Mouse (Mus musculus) common myeloid progenitor, adult 5-6 weeks (primary cell): ENCODE results near the gene Rxrb. TPM values are rescaled to one million over a fixed set of nuclear protein-coding genes. Genes with fewer than 3 reads are reported as not detected.

Experiments
- ATAC-seq: replicated peaks from 2 replicates; pipeline ENCODE4 v1.8.0; 2016; ENCODE audit warnings: low read depth, mild to moderate bottlenecking, moderate TSS enrichment, inconsistent platforms; ENCODE audit not compliant: poor library complexity, severe bottlenecking
- total RNA-seq: library from RNA; stranded (forward); fragments of 200-1000, 187-1606 nt; gene quantifications from 2 replicates; pipeline ENCODE4 v1.2.3, GENCODE M21; 2017

Gene Rxrb
- total RNA-seq, 1 experiment from 2014 or later = 34.1 TPM

DNA sequence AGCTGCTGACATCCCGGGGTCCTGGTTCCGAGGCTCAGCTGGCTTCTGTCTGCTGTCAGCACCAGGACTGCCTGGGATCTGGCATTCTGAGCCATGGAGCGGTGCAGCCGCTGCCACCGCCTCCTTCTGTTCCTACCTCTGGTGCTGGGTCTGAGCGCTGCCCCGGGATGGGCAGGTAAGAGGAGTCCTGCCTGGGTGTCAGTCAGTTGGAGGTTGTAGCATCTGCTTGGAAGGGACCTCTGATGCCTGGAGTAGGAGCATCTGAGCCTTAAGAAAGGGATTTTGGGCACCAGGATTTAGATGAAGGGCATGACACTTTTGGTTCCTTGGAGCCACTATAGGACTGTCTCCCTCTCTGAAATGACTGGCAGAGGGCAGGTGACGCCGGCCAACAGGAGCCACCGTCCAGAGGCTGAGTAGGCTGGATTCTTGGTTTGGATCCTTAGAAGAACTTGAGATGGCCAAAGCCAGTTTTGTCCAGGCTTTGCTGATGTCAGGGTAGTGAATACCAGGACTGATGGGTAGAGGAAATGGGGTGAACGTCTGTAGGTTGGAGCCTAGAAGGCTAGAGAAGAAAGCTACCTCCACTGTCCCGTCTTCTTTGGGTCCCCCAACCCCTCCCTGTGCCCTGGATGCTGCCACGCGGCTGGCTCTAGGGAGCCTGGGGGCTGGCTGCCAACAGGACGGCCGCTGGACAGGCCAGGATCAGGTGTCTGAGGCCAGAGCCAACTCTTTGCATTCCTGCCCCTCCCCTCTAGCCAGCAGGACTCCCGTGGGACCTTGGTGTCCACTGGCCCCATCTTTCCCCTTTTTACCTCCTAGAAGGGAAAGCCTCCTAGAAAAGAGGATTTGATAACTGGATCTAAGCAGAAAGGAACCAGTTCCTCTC, 8.2 kb downstream of the Rxrb start:
- ATAC-seq = no peak

DNA sequence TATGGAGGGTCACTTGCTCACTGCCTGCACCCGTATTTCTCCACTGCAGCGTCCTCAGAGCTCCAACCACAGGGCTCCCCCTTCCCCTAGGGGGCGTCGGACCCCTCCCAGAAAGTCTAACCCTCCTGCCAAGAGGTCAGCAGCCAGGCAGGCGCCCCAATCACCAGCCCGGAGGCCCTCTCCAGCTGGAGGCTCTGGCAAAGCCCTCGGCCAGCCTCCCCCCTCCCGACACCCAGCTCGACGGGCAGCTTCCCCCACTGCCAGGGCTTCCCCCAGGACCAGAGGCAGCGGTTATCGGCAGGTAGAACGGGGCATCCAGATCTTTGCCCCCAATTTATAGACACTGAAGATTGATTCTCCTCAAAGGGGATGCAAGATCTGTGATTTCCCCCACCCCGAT, 14.3 kb downstream of the Rxrb start:
- ATAC-seq = no peak

GRCm38 (mm10) chr17:34047404-34048050, 15.9 kb downstream of the Rxrb start:
- ATAC-seq = peak; percentile 53

GRCm38 (mm10) chr17:34057224-34057623, 25.6 kb downstream of the Rxrb start:
- ATAC-seq = peak; percentile 61

DNA sequence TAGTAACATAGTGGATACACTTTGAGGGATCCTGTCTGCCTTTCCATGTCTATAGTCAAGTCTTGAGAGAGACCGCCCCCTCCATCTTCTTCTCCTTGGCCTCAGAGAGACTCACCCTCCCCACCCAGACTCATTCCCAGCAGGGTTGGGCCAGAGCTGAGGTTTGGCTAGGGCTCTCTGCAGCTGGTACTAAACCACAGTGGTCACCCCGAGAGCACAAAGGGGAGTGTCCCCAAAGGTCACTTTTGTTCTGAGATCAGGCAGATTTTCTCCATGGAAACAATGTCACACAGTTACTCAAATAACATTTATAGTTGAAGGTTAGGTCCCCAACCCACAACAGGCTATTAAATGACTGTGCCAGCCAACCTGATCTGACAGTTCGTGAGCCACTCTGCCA, 37.3 kb downstream of the Rxrb start:
- peak; percentile 33 for ATAC-seq

- ATAC-seq = peak; percentile 27
Observed at GRCm38 (mm10) chr17:34072091-34072490, 40.5 kb downstream of the Rxrb start.

DNA sequence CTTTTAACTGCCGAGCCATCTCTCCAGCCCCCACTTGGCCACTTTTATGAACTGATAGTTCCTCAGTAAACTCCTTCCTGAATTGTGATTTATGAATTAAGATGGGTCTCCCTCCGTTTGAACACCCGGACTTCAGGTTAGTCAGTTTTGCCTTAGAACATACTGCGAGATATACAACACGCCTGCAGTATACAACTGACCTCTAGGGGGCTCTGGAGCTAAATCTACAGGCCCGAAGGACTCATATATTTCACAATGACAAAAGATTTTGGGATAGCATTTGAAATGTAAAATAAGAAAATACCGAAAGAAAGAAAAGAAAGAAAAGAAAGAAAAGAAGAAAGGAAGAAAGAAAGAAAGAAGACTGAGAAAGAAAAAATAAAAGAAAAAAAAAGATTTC, 43.7 kb downstream of the Rxrb start:
- ATAC-seq = peak; percentile 42; the same call in 1 of the 2 replicates

DNA sequence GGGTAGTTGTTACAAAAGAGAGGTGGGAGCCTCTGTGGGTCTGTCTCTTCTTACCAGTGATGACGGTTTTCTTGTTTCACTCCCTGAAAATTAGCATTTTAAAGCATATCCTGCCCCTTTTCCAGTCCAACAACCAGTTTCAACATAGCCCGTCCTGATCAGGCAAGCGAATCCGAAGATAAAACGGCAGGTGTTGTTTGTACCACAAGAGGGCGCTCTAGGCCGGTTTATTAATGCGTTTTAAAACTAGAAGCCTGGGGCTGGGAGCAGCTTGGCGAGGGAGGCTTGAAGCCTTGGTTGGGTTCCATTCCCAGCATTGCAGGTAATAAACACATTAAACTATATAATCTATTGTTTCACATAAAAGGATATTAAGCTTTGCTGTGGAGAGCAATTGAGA, 45.9 kb downstream of the Rxrb start:
- peak; percentile 60 for ATAC-seq

DNA sequence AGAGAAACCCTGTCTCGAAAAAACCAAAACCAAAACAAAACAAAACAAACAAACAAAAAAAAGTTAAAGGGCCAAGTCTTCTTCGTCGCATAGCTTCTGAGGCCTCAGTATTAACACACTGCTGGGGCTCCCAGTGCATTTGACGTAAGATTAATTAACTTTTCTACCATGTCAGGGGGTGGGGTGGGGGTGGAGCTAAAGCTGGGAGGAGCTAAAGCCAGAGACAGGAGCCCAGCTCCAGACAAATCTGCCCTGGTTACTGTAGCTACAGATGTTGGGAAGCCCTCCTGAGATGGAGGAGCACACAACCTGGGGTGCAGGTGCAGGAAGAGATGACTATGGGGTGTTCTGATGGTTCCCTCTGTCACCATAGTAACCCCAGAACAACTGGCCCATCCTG, 46.5 kb downstream of the Rxrb start:
- ATAC-seq = no peak

DNA sequence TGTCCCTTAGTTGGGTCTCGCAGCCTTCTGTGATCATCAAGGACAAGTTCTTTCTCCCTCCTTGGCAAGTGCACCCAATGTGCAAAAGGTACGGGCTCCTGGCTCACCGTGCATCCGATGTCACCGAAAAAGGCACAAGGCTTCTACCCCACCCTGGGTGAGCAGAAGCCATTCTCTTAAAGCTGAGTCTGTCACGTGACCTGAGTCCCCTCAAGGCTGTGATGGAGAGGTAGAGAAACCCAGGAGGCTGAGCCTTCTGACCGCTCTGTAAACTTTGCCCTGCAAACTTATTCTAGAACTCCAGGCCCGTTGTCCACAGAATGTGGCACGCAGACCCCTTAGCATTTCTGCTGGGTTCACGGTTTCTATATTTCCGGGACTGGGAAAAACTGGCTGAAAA, 47.4 kb downstream of the Rxrb start:
- ATAC-seq = no peak

DNA sequence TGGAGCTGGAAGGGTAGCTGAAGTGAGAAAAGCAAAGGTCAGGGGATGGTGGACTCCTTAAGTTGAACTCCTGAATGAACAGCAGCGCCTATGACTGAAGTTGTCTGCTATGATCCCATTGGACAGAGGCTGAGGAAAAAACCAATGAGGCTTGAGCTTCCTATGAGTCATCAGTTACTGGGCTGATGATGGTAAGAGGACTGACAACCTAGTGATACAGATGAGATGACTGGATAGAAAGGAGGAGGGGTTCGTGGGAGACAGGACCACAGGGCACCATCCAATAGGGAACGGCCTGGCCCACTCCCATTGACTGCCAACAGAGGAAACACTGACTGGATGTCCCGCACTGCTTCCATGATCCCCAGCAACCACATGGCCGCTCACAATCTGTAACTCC, 48.0 kb downstream of the Rxrb start:
- peak; percentile 77 for ATAC-seq

DNA sequence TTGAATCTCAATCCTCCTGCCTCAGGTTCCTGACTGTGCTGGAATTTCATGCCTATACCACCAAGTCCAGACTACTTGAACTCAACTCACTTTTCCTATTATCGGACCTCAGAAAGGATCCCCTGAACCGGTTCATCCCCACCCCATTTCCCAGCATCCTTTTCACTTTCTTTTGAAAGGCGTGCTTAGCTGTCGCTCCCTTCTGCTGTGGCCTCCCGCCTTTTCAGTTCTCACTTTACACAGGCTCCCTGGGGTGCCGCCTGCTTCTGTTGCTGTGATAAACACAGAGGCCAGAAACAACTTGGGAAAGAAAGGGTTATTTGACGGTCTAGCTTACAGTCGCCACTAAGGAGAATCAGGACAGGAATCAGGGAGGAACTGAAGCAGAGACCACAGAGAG, 51.5 kb downstream of the Rxrb start:
- ATAC-seq = no peak

DNA sequence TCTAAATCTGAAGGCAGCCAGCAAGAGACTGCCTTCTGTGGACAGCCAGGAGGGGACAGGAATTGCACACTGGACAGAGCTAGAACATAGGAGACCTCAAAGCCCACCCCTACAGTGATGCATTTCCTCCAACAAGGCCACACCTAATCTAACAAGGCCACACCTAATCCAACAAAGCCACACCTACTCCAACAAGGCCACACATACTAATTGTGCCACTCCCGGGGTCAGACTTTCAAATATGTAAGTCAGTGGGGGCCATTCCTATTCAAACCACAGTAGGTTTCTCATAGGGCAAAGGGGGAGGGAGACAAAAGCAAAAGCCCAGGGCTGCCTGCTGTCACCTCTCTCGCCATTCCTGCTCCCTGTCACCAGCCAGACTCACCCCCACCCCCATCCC, 55.8 kb downstream of the Rxrb start:
- ATAC-seq = no peak

Other genes with a start within 250 kb of the Rxrb start
- gene Angptl4, start 250.0 kb upstream of the Rxrb start, total RNA-seq = 5.9 and 14.2 TPM in 2 replicates
- 4.6 and 5.5 TPM in 2 replicates for gene Kank3, start 221.3 kb upstream of the Rxrb start, total RNA-seq
- 2,900 and 3,215 TPM in 2 replicates for gene Rps28, start 207.2 kb upstream of the Rxrb start, total RNA-seq
- 107 and 132 TPM in 2 replicates for gene Ndufa7, start 207.2 kb upstream of the Rxrb start, total RNA-seq
- 9.5 and 20.2 TPM in 2 replicates for gene Cd320, start 188.7 kb upstream of the Rxrb start, total RNA-seq
- gene Gm7029, start 158.0 kb upstream of the Rxrb start, total RNA-seq = not detected in 2 replicates
- gene Kifc1, start 141.2 kb upstream of the Rxrb start, total RNA-seq = 29.6 and 37.5 TPM in 2 replicates
- 1.2 and 1.5 TPM in 2 replicates for gene Platr17, start 126.7 kb upstream of the Rxrb start, total RNA-seq
- 24.1 and 44.4 TPM in 2 replicates for gene Daxx, start 122.4 kb upstream of the Rxrb start, total RNA-seq
- gene Tapbp, start 115.9 kb upstream of the Rxrb start, total RNA-seq = 42.2 and 56.4 TPM in 2 replicates
- 16.6 and 24.1 TPM in 2 replicates for gene Zbtb22, start 115.9 kb upstream of the Rxrb start, total RNA-seq
- 21.2 and 22.5 TPM in 2 replicates for gene Rgl2, start 102.3 kb upstream of the Rxrb start, total RNA-seq
- 128 and 170 TPM in 2 replicates for gene Pfdn6, start 91.5 kb upstream of the Rxrb start, total RNA-seq
- 50.0 and 62.5 TPM in 2 replicates for gene Wdr46, start 91.2 kb upstream of the Rxrb start, total RNA-seq
- gene B3galt4, start 80.3 kb upstream of the Rxrb start, total RNA-seq = 2.6 and 2.7 TPM in 2 replicates
- gene Vps52, start 76.0 kb upstream of the Rxrb start, total RNA-seq = 13.0 and 16.4 TPM in 2 replicates
- 1,549 and 1,746 TPM in 2 replicates for gene Rps18, start 75.8 kb upstream of the Rxrb start, total RNA-seq
- gene H2-K1, start 31.5 kb upstream of the Rxrb start, total RNA-seq = 983 and 1,076 TPM in 2 replicates
- 11.9 and 12.8 TPM in 2 replicates for gene Ring1, start 7.1 kb upstream of the Rxrb start, total RNA-seq
- 43.8 and 60.6 TPM in 2 replicates for gene H2-Ke6, start 3.8 kb upstream of the Rxrb start, total RNA-seq
- gene Slc39a7, start 130 bp upstream of the Rxrb start, total RNA-seq = 70.5 and 100 TPM in 2 replicates
- gene Col11a2, start 7.6 kb downstream of the Rxrb start, total RNA-seq = 4.1 and 10.4 TPM in 2 replicates
- gene H2-Oa, start 60.5 kb downstream of the Rxrb start, total RNA-seq = 7.8 and 10.5 TPM in 2 replicates
- gene H2-DMa, start 87.7 kb downstream of the Rxrb start, total RNA-seq = 90.2 and 104 TPM in 2 replicates
- 347 and 388 TPM in 2 replicates for gene Brd2, start 90.8 kb downstream of the Rxrb start, total RNA-seq
- 3.3 and 5.5 TPM in 2 replicates for gene H2-DMb2, start 111.5 kb downstream of the Rxrb start, total RNA-seq
- gene H2-DMb1, start 121.3 kb downstream of the Rxrb start, total RNA-seq = 31.9 and 35.1 TPM in 2 replicates
- gene Tap1, start 155.7 kb downstream of the Rxrb start, total RNA-seq = 77.8 and 120 TPM in 2 replicates
- gene Psmb9, start 156.0 kb downstream of the Rxrb start, total RNA-seq = 75.3 and 119 TPM in 2 replicates
- 480 and 499 TPM in 2 replicates for gene Psmb8, start 165.9 kb downstream of the Rxrb start, total RNA-seq
- gene Tap2, start 171.7 kb downstream of the Rxrb start, total RNA-seq = 80.1 and 87.6 TPM in 2 replicates
- 25.5 and 27.7 TPM in 2 replicates for gene H2-Ob, start 207.1 kb downstream of the Rxrb start, total RNA-seq
- 67.2 and 91.5 TPM in 2 replicates for gene H2-Ab1, start 225.9 kb downstream of the Rxrb start, total RNA-seq